Mouse (Mus musculus) gastrocnemius, postnatal 14 days (tissue): ENCODE measurements around the gene Rgs7. TPM values are rescaled to one million over a fixed set of nuclear protein-coding genes. Genes with fewer than 3 reads are reported as not detected.
A peak's percentile ranks its signal among the peaks of the same experiment; 100 is the strongest.

Experiments used
- DNase-seq: peaks from one replicate; pipeline ENCODE4 v3.0.0; 2021; ENCODE audit warnings: mixed read lengths
- intact Hi-C: fragments of 180-260 bp; cut with DNase I; formaldehyde crosslinking; loops from one replicate; pipeline ENCODE4 v1.15.1; 2025; ENCODE audit warnings: low total_unique reads
- total RNA-seq, 2 experiments: library from RNA; stranded (reverse); gene quantifications; 2 replicates each; pipeline ENCODE4 v1.2.3; 2021

Rgs7 gene
- total RNA-seq, 2 experiments from 2014 or later, result 0.12 to 0.22 TPM

DNA sequence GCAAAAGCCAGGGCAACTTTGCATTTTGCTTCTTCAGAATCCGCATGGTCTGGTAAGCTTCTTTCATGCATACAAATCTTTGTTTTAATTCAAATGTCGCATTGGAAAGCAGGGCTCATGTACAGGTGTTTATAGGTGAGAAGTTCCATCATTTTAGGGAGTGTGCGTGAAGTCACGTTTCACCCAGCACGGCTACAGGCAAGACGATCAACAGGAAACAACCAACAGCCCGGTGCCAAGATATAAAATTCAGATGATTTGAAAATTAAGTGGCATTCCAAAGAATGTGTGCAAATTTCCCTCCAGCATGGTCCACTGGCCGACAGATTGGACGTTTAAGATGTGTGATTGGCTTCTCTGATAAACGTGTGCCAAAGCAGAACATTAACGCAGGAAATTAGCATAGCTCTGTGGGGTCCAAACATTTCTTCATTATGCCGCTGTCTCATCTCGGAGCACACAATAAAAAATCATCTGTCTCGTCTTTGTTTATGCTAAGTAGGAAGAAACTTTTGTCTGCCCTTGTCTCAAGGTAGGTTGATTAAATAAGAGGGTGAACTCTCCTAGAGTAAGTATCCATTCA is 58.6 kb downstream of the Rgs7 start:
- intact Hi-C loops, result no loop called here
- no peak for DNase-seq

DNA sequence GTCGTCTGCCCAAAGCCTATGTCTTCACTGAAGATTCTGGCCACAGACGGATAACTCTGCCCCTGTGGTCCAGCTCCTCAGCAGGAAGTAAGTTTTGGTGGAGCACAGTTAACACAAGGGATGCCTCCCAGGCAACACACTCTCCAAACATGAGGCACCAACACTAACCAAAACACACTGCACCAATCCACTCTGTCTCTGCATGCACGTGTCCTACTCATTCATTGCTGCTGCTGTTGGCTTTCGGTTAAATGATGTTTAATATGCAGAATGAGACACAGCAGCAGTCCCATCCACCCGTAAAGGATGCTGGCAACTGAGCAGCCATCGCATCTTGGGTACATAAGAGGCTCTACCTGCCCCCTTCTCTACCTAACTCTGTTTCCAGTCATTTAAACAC is 59.2 kb downstream of the Rgs7 start:
- no peak for DNase-seq
- intact Hi-C loops, result no loop called here

- intact Hi-C loops, result no loop called here
- no peak for DNase-seq
These were observed 60.8 kb downstream of the Rgs7 start for GRCm38 (mm10) chr1:175431356-175432053.

DNA sequence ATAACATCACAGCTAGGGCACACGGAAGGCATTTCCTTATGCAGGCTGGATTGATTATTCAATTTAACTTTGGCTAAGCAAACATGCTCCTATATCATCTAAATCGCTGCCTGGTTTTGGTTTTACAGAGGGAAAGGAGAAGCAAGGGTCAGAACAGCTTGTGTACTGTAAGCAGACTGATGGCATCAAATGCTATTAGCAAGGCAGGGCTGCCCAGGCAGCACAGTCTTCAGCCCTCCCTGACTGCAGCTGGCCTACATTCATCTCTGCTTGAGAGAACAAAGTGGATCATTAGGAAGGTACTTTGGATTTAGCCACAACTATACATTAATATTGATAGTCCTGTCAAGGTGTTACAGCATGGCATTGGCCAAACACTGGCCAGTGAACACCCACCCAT is 65.2 kb downstream of the Rgs7 start:
- intact Hi-C loops, result no loop called here
- DNase-seq, result no peak

- DNase-seq, result no peak
- intact Hi-C loops, result no loop called here
These were observed 65.9 kb downstream of the Rgs7 start for GRCm38 (mm10) chr1:175426393-175426792.

GRCm38 (mm10) chr1:175420883-175421282 is 71.4 kb downstream of the Rgs7 start:
- DNase-seq, result peak; percentile 23

GRCm38 (mm10) chr1:175415728-175416127 is 76.6 kb downstream of the Rgs7 start:
- DNase-seq, result no peak
- intact Hi-C loops, result no loop called here

More at GRCm38 (mm10) chr1:175420883-175421282, 71.4 kb downstream of the Rgs7 start:
- intact Hi-C loops, result no loop called here

- DNase-seq, result no peak
- intact Hi-C loops, result no loop called here
These were observed 81.9 kb downstream of the Rgs7 start for GRCm38 (mm10) chr1:175410399-175410798.

DNA sequence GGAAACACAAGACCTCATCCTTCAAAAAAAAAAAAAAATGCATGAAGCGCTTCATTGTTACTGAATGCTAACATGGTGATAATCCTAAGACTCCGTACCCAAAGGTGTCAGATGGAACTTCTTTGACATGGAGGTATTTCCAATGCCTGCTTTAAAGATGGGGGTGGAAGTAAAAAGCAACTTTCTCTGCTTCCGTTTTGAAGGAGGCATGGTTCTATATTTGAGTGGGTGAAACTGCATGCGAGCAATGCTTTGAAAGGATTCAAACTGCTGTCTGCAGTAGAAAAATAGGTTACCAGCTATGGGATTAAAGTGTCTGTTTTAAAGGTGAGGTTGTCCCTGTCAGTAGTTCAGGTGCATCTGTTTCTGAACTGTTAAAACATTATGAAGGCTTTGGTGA is 100.4 kb downstream of the Rgs7 start:
- no peak for DNase-seq
- intact Hi-C loops, result no loop called here

- no peak for DNase-seq
- intact Hi-C loops, result no loop called here
These were observed 103.0 kb downstream of the Rgs7 start for GRCm38 (mm10) chr1:175389250-175389649.

- intact Hi-C loops, result no loop called here
- no peak for DNase-seq
These were observed 106.6 kb downstream of the Rgs7 start for GRCm38 (mm10) chr1:175385581-175386235.

DNA sequence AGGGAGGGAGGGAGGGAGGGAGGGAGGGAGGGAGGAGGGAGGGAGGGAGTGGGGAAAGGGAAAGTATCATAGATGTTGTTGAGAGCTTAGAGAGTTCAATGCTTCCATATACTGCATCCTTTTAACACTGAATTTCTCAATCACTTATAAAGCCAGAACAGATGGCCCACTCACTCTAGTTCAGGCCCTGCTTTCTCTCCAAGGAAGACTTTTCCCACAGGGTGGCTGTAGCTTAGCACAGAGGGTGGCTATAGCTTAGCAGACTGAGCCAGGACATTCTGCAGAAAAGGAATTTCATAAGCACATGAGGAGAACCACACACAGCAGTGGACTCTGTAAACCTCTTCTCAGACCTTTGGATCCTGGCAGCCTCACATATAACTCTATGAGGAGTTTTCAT is 119.7 kb downstream of the Rgs7 start:
- DNase-seq, result no peak
- intact Hi-C loops, result no loop called here

DNA sequence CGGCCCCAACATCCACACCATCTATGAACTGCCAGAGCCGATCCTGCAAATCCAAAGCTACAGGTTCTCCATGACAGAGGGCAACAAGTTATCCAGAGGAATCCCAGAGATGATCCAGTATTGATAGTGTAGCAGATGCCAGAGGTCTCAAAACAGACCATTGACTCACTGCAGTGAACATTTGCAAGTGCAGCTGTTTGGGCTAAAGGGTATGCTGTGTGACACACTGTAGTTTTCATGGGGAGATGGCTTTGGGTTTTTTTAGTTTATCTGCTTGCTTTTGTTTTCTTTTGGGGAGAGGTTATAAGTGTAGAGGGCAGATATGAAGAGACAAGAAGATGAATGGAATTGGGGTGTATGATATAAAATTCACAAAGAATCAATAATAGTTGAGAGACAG is 124.2 kb downstream of the Rgs7 start:
- intact Hi-C loops, result no loop called here
- no peak for DNase-seq

DNA sequence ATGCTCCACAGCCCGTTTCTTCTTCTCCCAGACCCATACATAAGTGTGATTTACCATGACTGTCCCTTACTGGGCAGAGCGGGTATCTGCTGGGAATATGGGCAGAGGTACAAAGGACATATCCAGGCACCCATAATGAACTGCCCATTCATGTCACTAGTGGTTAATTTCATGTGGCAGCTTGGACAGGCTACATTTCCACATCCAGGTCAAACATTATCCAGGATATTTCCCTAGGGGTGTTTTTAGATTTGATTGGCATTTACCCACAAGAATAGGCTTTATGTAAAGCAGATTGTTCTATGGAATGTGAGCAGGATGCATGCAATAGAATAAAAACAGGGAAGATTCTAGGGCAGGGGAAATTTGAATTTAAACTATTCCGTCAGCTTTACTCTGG is 128.7 kb downstream of the Rgs7 start:
- intact Hi-C loops, result no loop called here
- no peak for DNase-seq

DNA sequence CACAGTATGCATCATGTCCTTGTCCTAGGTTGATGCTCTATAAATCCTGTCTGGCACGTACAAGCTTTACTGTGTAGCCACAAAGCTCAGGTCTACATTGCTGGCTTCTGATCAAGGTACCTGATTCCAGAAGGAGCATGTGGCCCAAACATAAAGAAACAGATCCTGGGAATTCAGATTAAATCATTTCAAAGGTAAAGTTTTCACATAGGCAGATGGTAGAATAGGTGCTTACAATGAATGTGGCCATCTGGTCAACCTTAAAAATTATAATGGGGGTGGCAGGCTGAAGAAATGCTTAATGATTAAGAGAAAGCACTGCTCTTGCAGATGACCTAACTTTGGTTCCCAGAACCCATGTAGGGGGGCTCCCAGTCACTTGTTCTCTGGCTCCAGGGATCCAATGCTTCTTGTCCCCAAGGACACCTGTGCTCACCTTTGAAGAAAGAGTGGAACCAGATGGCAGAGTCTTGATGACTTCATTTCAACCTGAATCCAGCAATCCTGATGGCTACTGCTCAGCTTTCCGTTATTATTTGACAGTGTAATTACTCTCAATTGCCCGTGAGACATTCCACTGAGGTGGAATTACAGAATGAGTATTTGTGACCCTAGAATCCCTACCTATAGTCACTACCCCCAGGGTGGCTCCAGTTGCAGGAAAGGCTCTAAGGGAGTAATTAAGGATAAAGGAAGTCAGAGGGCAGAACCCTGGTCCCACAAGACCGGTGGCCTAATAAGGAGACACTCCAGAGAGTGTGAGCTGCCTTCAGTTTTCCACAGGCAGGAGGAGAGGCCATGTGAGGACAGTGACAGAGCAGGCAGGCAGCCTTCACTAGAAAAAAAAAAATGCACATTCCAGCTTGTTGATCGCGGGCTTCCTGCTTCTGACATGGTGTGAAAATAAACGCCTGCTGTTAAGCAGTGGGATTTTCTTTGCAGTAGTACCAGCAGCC is 132.6 kb downstream of the Rgs7 start:
- intact Hi-C loops, result no loop called here

GRCm38 (mm10) chr1:175352921-175353320 is 139.4 kb downstream of the Rgs7 start:
- intact Hi-C loops, result no loop called here
- no peak for DNase-seq

More for the DNA sequence above, 132.6 kb downstream of the Rgs7 start:
- DNase-seq, result no peak

DNA sequence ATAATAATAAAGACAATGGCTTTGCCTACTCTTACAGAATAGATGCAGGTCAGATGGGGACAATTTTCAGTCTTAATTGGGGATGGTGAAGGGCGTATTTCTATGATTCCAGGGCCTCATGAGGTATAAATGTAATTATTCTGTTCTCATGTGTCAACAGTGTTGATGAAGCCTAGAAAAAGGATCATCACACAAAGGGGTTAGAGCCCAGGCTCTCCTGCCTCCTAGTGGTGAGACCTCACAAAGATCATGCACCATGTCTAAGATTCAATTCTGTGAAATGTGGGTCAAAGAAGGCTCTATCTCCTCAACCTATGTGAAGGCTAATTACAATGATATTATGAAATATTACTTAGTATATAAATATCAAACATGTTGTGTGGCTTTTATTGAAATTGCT is 146.1 kb downstream of the Rgs7 start:
- DNase-seq, result no peak
- intact Hi-C loops, result no loop called here

- no peak for DNase-seq
- intact Hi-C loops, result no loop called here
These were observed 156.1 kb downstream of the Rgs7 start for GRCm38 (mm10) chr1:175336191-175336590.

GRCm38 (mm10) chr1:175333041-175333854 is 159.1 kb downstream of the Rgs7 start:
- intact Hi-C loops, result no loop called here
- DNase-seq, result no peak
